Mouse (Mus musculus): ENCODE measurements around the gene Cyp2d12. TPM values are rescaled to one million over a fixed set of nuclear protein-coding genes. Genes with fewer than 3 reads are reported as not detected.
"Not testable (repeated sequence)": the region's sequence is repeated elsewhere in the genome, so short reads cannot be mapped to it uniquely, and the experiment has no call there.

The Cyp2d12 gene
- not detected in 2 replicates for polyA plus RNA-seq (2016; fragmentation: Nextera tagmentation; extraction: Ambion mirVana)

DNA sequence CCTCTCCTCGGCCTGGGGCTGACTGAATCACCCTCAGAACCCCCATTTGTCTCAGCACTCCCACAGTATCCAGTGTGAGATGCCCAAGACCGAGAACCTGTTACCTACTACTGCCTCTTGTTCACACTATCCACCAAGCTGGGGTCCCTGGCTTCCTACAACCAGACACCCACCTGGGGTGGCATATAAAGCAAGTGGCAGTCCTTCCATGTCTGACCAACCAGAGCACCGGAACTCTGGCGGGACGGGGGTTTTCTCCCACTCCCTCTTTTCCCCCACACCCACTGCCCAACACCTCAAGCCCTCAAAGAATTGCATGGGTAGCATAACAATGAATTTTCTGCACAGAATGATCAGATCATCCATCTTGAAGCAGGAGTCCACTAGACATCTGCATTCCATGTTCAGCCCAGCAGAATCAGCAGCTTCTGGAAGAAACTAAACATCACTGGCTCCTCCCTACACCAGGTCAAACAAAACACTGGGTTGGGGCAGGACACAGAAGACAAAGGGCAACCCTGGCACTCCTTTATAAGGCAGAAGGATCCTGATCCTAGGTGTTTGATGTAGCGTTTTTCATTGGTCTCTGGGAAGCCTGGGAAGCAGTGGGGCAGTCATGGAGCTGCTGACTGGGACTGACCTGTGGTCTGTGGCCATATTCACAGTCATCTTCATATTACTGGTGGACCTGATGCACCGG, at the start of gene Cyp2d12:
TSS of gene Cyp2d12 (plus strand) at position 542 of the 700 bp plus-strand sequence.
- WGBS, result 83% methylated on average over 7 of the region's 7 CpGs
- DNase-seq (ENCODE audit: low spot score), result no peak
- Histone ChIP-seq H3K27me3 (ENCODE audit: insufficient read depth, poor library complexity, severe bottlenecking) (no peaks in the 10 kb centered on the region), H3K4me1 (replicated peaks) (no peaks in the 10 kb centered on the region), H3K36me3 (no peaks in the 10 kb centered on the region), H3K4me3 (no peak within 1 kb of the TSS), H3K27ac (no peak within 1 kb of the TSS), H3K9me3 (peaks cover 23% of the 10 kb centered on the region)

DNA sequence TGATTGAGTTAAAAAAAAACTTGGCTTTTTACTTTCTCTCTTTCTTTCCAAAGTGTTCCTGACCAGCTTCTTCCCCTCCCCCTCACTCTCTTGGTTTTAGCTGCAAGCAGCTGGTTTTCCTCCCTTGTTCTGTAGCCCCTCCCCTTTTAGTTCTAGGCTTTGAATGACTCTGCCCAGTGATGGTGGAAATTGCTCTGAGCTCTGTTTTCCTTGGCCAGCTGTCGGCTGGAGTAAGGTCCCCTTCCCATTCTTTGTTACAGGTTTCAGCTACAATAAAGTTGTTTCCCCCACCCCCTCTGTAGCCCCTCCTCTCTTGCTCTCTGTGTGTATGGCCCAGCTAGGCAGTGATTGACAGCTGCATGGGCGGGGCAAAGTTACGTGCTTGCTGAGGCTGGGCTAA, 47.9 kb upstream of the Cyp2d12 start:
- DNase-seq (ENCODE audit: low spot score), result no peak
- H3K4me3 ChIP-seq, result no peak overlapping the region
- H3K4me1 ChIP-seq (replicated peaks), result no peaks in the 10 kb centered on the region
- 68% methylated on average over 3 of the region's 3 CpGs for WGBS
- peaks cover 11% of the 10 kb centered on the region; the same call in 1 of the 2 replicates for H3K9me3 ChIP-seq
- no peaks in the 10 kb centered on the region for H3K36me3 ChIP-seq
- no peaks in the 10 kb centered on the region for H3K27me3 ChIP-seq (ENCODE audit: insufficient read depth, poor library complexity, severe bottlenecking)
- no peak overlapping the region for H3K27ac ChIP-seq

DNA sequence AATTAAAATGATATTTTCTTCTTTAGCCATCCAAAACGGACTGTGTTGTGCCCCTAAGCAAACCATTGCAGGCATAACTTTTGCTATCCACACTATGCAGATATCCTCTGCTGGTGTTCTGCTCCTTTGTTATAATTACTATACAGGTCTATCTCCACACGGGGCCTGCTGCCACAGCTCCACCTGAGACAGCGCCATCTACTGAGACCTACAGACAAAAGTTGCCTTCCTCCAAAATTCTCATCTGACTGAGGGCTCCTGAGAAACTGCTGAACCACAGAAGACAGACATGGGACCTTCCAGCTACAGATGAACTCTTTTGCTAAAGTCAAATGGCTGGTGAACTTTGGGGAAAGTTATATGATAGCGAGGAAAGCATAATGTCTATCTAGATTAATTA, 47.1 kb upstream of the Cyp2d12 start:
- not testable (repeated sequence) for DNase-seq (ENCODE audit: low spot score); H3K4me1 ChIP-seq (replicated peaks); H3K36me3 ChIP-seq; H3K27me3 ChIP-seq (ENCODE audit: insufficient read depth, poor library complexity, severe bottlenecking); H3K27ac ChIP-seq; H3K4me3 ChIP-seq
- 54% methylated on average over 4 of the region's 4 CpGs for WGBS
- peaks cover 11% of the 10 kb centered on the region; the same call in 1 of the 2 replicates for H3K9me3 ChIP-seq

DNA sequence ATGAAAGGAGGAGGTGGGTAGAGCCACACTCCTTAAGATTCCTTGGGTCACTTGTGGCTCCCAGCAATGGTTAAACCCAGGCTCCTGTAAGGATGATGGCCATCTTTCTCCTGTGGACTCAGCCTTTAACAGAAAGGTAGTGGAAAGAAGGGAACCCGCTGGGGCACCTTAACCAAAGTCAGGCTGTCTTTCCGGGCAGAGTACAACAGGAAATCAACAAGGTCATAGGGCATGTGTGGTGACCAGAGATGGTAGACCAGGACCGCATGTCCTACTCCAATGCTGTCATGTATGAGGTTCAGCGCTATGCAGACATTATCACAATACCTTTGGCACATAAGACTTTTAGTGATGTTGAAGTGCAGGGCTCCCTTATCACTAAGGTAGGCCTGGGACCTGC, 45.4 kb upstream of the Cyp2d12 start:
- H3K4me3 ChIP-seq; H3K4me1 ChIP-seq (replicated peaks); H3K27me3 ChIP-seq (ENCODE audit: insufficient read depth, poor library complexity, severe bottlenecking); DNase-seq (ENCODE audit: low spot score); H3K27ac ChIP-seq; H3K36me3 ChIP-seq: not testable (repeated sequence)
- WGBS, result 92% methylated on average over 4 of the region's 4 CpGs
- H3K9me3 ChIP-seq, result peaks cover 11% of the 10 kb centered on the region; the same call in 1 of the 2 replicates

DNA sequence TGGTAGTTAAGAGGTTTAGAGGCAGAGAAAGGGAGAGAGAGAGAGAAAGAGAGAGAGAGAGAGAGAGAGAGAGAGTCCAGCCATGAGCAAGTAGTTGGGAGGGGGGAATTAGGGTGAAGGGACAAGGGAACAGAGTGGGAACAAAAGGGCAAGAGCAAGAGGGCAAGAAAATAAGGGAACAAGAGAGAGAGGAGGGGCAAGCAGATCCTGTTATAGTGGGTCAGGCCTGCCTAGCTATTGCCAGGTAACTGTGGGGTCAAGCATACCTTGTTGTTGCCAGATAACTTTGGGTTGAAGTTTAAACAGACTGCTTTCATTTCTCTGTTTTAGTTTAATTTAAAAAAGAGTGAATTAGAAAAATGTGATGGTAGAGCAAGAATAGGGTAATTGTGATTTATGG, 44.4 kb upstream of the Cyp2d12 start:
- not testable (repeated sequence) for DNase-seq (ENCODE audit: low spot score); H3K4me3 ChIP-seq; H3K27ac ChIP-seq; H3K36me3 ChIP-seq; H3K27me3 ChIP-seq (ENCODE audit: insufficient read depth, poor library complexity, severe bottlenecking); H3K4me1 ChIP-seq (replicated peaks)
- H3K9me3 ChIP-seq, result peaks cover 11% of the 10 kb centered on the region; the same call in 1 of the 2 replicates

DNA sequence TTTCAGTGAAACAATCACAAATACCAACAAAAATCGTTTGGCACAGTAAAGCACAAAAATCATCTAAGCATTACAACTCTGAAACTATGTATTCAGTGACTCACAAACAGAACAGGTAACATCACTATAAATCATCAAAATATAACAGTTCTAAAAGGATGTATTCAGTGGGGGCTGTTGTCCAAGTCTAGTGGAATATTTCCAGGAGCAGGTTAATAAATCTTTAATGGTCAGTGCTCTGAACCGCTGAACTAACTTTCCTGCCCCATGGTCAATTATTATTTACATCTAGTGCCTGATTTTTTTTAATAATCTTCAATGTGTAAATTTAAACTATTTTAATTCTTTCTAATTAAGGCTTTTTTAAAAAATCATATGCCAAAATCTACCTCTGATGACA, 42.8 kb upstream of the Cyp2d12 start:
- not testable (repeated sequence) for DNase-seq (ENCODE audit: low spot score); H3K4me1 ChIP-seq (replicated peaks); H3K36me3 ChIP-seq; H3K27me3 ChIP-seq (ENCODE audit: insufficient read depth, poor library complexity, severe bottlenecking); H3K9me3 ChIP-seq; H3K27ac ChIP-seq; H3K4me3 ChIP-seq
- 76% methylated on average over 2 of the region's 2 CpGs for WGBS

DNA sequence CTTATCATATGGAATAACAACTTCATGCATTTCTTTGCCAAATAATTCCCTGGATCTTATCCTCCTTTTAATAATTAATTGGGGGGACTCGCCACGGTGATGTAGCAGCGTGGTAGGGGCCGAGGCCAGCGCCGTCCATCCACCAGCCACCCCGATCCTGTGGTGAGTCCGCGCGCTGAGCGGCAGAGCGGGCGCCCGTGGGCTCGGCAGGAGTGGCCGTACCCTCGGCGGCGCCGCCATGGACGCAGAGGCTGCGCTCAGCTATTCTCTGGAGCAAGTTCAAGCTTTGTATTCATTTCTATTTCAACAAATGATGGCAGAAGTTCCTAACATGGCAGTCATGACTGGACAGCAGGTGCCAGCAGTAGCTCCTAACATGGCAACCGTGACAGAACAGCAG, 38.7 kb upstream of the Cyp2d12 start:
- not testable (repeated sequence) for DNase-seq (ENCODE audit: low spot score)
- WGBS, result 88% methylated on average over 23 of the region's 23 CpGs

DNA sequence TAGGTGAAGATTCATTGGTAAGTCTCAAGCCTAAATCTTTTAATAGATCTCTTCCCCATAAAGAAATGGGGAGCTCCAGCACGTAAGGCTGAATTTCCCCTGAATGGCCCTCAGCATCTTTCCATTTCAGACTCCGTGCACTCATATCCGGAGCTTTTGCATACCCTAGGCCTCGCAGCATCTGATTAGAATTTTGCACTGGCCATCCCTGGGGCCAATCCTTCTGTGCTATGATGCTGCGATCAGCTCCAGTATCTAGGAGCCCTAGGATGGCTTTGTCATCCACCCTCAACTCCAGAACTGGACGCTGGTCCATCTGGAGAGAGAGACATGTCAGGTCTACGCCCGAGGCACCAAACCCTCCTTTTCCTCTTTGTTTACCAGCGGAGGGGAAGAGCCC, 27.5 kb upstream of the Cyp2d12 start:
- not testable (repeated sequence) for H3K9me3 ChIP-seq; DNase-seq (ENCODE audit: low spot score); H3K4me1 ChIP-seq (replicated peaks); H3K36me3 ChIP-seq; H3K27me3 ChIP-seq (ENCODE audit: insufficient read depth, poor library complexity, severe bottlenecking); H3K27ac ChIP-seq; H3K4me3 ChIP-seq
- WGBS, result 85% methylated on average over 8 of the region's 9 CpGs

More for the DNA sequence above, 38.7 kb upstream of the Cyp2d12 start:
- not testable (repeated sequence) for H3K4me3 ChIP-seq; H3K36me3 ChIP-seq; H3K9me3 ChIP-seq; H3K4me1 ChIP-seq (replicated peaks); H3K27ac ChIP-seq; H3K27me3 ChIP-seq (ENCODE audit: insufficient read depth, poor library complexity, severe bottlenecking)

DNA sequence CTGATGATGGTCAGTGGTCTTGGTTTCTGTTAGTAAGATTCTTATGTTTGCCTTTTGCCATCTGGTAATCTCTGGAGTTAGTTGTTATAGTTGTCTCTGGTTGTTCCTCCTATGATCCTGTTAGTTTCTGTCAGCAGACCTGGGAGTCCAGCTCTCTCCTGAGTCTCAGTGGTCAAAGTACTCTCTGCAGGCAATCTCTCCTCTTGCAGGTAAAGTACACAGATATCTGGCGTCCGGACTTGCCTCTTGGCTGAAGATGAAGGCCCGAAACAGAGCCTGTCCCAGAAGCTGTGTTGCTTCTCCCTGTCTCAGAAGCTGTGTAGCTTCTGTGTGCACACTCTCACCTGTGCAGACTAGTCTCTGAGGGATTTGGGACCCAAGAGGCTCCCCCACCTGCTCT, 22.2 kb upstream of the Cyp2d12 start:
- H3K36me3 ChIP-seq; H3K27me3 ChIP-seq (ENCODE audit: insufficient read depth, poor library complexity, severe bottlenecking); H3K27ac ChIP-seq; H3K9me3 ChIP-seq; DNase-seq (ENCODE audit: low spot score); H3K4me3 ChIP-seq; H3K4me1 ChIP-seq (replicated peaks): not testable (repeated sequence)
- 92% methylated on average over 3 of the region's 3 CpGs for WGBS

DNA sequence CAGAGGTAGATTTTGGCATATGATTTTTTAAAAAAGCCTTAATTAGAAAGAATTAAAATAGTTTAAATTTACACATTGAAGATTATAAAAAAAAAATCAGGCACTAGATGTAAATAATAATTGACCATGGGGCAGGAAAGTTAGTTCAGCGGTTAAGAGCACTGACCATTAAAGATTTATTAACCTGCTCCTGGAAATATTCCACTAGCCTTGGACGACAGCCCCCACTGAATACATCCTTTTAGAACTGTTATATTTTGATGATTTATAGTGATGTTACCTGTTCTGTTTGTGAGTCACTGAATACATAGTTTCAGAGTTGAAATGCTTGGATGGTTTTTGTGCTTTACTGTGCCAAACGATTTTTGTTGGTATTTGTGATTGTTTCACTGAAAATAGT, 11.9 kb upstream of the Cyp2d12 start:
- WGBS, result 83% methylated on average over 3 of the region's 3 CpGs
- H3K4me1 ChIP-seq (replicated peaks), result not testable (repeated sequence)

DNA sequence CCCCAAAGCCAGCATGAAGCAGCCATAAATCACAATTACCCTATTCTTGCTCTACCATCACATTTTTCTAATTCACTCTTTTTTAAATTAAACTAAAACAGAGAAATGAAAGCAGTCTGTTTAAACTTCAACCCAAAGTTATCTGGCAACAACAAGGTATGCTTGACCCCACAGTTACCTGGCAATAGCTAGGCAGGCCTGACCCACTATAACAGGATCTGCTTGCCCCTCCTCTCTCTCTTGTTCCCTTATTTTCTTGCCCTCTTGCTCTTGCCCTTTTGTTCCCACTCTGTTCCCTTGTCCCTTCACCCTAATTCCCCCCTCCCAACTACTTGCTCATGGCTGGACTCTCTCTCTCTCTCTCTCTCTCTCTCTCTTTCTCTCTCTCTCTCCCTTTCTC, 10.3 kb upstream of the Cyp2d12 start:
- H3K9me3 ChIP-seq; DNase-seq (ENCODE audit: low spot score); H3K27ac ChIP-seq; H3K4me1 ChIP-seq (replicated peaks); H3K27me3 ChIP-seq (ENCODE audit: insufficient read depth, poor library complexity, severe bottlenecking); H3K36me3 ChIP-seq; H3K4me3 ChIP-seq: not testable (repeated sequence)

More for the DNA sequence above, 11.9 kb upstream of the Cyp2d12 start:
- H3K27me3 ChIP-seq (ENCODE audit: insufficient read depth, poor library complexity, severe bottlenecking); DNase-seq (ENCODE audit: low spot score); H3K4me3 ChIP-seq; H3K9me3 ChIP-seq; H3K27ac ChIP-seq; H3K36me3 ChIP-seq: not testable (repeated sequence)

DNA sequence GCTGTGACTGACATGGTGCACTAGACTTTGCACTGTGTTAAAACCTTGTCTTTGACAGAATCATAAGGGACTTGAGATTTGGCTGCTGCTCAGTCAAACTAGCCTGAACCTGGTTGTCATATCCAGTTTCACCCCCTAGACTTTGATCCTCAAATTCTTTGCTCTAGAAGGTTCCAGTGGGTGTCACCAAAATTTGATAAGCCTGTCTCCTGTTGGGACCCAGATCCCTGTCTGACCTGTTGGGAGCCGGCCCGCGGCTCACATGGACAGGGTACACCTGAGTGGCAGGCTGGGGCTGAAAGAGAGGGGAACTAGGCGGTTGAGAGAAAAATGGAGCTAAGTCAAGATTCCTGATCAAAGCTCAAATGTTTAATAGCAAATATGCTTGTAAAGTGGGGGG, 7.1 kb upstream of the Cyp2d12 start:
- not testable (repeated sequence) for H3K4me1 ChIP-seq (replicated peaks); H3K27ac ChIP-seq; H3K4me3 ChIP-seq; H3K27me3 ChIP-seq (ENCODE audit: insufficient read depth, poor library complexity, severe bottlenecking); H3K9me3 ChIP-seq; H3K36me3 ChIP-seq; DNase-seq (ENCODE audit: low spot score)
- WGBS, result 90% methylated on average over 4 of the region's 4 CpGs

DNA sequence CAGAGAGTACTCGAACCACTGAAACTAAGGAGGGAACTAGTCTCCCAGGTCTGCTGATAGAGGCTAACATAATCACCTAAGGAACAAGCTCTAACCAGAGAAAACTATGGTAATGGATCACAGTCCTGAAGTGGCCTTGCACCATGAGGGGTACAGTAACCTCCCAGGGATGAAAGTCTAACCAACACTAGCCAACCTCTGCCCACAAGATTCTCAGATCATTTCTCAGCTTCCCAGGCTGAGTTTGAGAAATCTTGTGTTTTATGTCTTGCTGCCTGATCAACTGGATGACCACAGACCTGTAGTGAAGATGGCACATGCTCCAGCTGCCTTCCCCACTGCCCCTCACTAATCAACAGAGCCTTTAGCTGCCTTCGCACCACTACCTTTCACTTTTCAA, 1.7 kb upstream of the Cyp2d12 start:
- H3K4me1 ChIP-seq (replicated peaks); H3K36me3 ChIP-seq; DNase-seq (ENCODE audit: low spot score); H3K27me3 ChIP-seq (ENCODE audit: insufficient read depth, poor library complexity, severe bottlenecking); H3K4me3 ChIP-seq; H3K27ac ChIP-seq: not testable (repeated sequence)
- WGBS, result 90% methylated on average over 2 of the region's 2 CpGs
- H3K9me3 ChIP-seq, result peaks cover 23% of the 10 kb centered on the region

DNA sequence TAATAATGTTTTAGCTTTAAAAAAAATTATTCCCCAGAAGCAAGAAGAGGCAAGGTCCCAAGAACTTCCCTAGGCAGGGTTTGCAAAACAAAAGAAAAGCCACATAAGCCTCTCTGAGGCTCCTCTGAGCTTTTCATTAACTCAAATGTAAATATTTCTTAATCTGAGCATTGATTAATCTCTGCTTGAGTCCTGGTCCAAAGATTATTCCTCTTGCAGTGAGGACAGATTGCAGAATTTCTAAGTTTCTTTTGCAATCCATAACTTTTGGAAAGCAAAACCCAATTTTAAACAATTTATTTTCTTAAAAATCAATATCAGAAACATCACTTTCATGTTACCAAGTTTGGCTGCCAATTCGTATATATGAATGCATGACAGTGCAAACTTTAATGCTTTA, 18.0 kb downstream of the Cyp2d12 start:
- no peaks in the 10 kb centered on the region for H3K27me3 ChIP-seq (ENCODE audit: insufficient read depth, poor library complexity, severe bottlenecking)
- no peak overlapping the region for H3K27ac ChIP-seq
- no peaks in the 10 kb centered on the region for H3K36me3 ChIP-seq
- no peaks in the 10 kb centered on the region for H3K4me1 ChIP-seq (replicated peaks)
- no peak for DNase-seq (ENCODE audit: low spot score)
- H3K4me3 ChIP-seq, result no peak overlapping the region
- H3K9me3 ChIP-seq, result no peaks in the 10 kb centered on the region
- WGBS, result 85% methylated on average over 1 of the region's 1 CpGs
